Mouse (Mus musculus) CH12.LX (cell line): ENCODE data around the gene Trabd2b. TPM values are rescaled to one million over a fixed set of nuclear protein-coding genes. Genes with fewer than 3 reads are reported as not detected.

ENCODE experiments used
- DNase-seq: peaks from one replicate; pipeline ENCODE4 v3.0.0-alpha.2; 2013; ENCODE audit errors: extremely low read depth
- H3K27ac ChIP-seq: 2 replicates; pipeline ENCODE4 v1.5.1; 2012; ENCODE audit warnings: low read depth, mild to moderate bottlenecking, control low read depth, moderate library complexity; ENCODE audit not compliant: insufficient read depth
- H3K27me3 ChIP-seq: replicated peaks from 2 replicates; pipeline ENCODE3; 2012; ENCODE audit warnings: inconsistent platforms
- H3K36me3 ChIP-seq, 2 experiments: replicated peaks in 1 of 2; 2 replicates each; pipeline versions ENCODE3 to v1.6.1; 2012; ENCODE audit warnings: inconsistent platforms in 1 of 2, low read length in 1 of 2, mild to moderate bottlenecking in 1 of 2, mixed read lengths in 1 of 2, moderate library complexity in 1 of 2; ENCODE audit not compliant: control insufficient read depth in 1 of 2, insufficient read depth in 1 of 2
- H3K4me1 ChIP-seq, 2 experiments: 2 replicates each; pipeline ENCODE4 v1.6.1; 2012; ENCODE audit warnings: inconsistent platforms in 1 of 2, moderate library complexity in 1 of 2; ENCODE audit not compliant: insufficient read depth in 2 of 2, control insufficient read depth in 1 of 2
- H3K4me2 ChIP-seq: 2 replicates; pipeline ENCODE4 v1.6.1; 2012; ENCODE audit warnings: low read depth, mild to moderate bottlenecking, control low read depth; ENCODE audit not compliant: poor library complexity, insufficient read depth, severe bottlenecking
- H3K4me3 ChIP-seq, 3 experiments: fragments of 150-350 bp in 1 of 3; sonication (generic) in 1 of 3; replicated peaks in 1 of 3; 2 replicates each; pipeline versions ENCODE3 to v1.5.1; 2011 to 2012; ENCODE audit warnings: low read depth in 2 of 3, low read length in 2 of 3, mild to moderate bottlenecking in 2 of 3, moderate library complexity in 2 of 3, control low read depth in 1 of 3, improper control_type of control experiment in 1 of 3, inconsistent platforms in 1 of 3, mixed read lengths in 1 of 3; ENCODE audit not compliant: poor library complexity in 1 of 3
- H3K79me2 ChIP-seq: replicated peaks from 2 replicates; pipeline ENCODE4 v1.6.1; 2012; ENCODE audit warnings: mild to moderate bottlenecking, moderate library complexity; ENCODE audit not compliant: control insufficient read depth, poor library complexity, insufficient read depth, severe bottlenecking; ENCODE audit errors: extremely low read depth
- H3K9ac ChIP-seq: 2 replicates; pipeline ENCODE4 v1.6.1; 2012; ENCODE audit warnings: low read depth, mild to moderate bottlenecking, control low read depth, moderate library complexity; ENCODE audit not compliant: insufficient read depth
- H3K9me3 ChIP-seq: replicated peaks from 2 replicates; pipeline ENCODE3; 2012; ENCODE audit warnings: low read length, inconsistent platforms, mixed read lengths
- CTCF ChIP-seq, 2 experiments: IDR thresholded peaks in 1 of 2; conservative IDR thresholded peaks in 1 of 2; 2 replicates each; pipeline ENCODE4 v1.5.1; 2011 to 2012; ENCODE audit warnings: low read depth in 2 of 2, low read length in 2 of 2, improper control_type of control experiment in 1 of 2, inconsistent platforms in 1 of 2, mild to moderate bottlenecking in 1 of 2, moderate library complexity in 1 of 2
- ELF1 ChIP-seq: IDR thresholded peaks from 2 replicates; pipeline ENCODE4 v1.6.1; 2014; ENCODE audit warnings: low read depth, mild to moderate bottlenecking, inconsistent platforms, low read length, improper control_type of control experiment
- EP300 ChIP-seq: IDR thresholded peaks from 2 replicates; pipeline ENCODE4 v1.6.1; 2011; ENCODE audit warnings: low read length, improper control_type of control experiment
- ETS1 ChIP-seq: conservative IDR thresholded peaks from 2 replicates; pipeline ENCODE4 v1.6.1; 2012; ENCODE audit warnings: low read depth, mild to moderate bottlenecking, inconsistent platforms, low read length, improper control_type of control experiment, moderate library complexity
- GABPA ChIP-seq: IDR thresholded peaks from 2 replicates; pipeline ENCODE4 v1.6.1; 2012; ENCODE audit warnings: low read depth, low read length, improper control_type of control experiment, inconsistent platforms; ENCODE audit not compliant: insufficient replicate concordance
- HCFC1 ChIP-seq: IDR thresholded peaks from 2 replicates; pipeline ENCODE4 v1.6.1; 2012; ENCODE audit warnings: low read depth, mild to moderate bottlenecking, inconsistent platforms, low read length, improper control_type of control experiment
- JUN ChIP-seq: IDR thresholded peaks from 2 replicates; pipeline ENCODE4 v1.6.1; 2011; ENCODE audit warnings: low read depth, mild to moderate bottlenecking, low read length, improper control_type of control experiment, moderate library complexity; ENCODE audit not compliant: insufficient read depth
- MAX ChIP-seq: IDR thresholded peaks from 2 replicates; pipeline ENCODE4 v1.6.1; 2011; ENCODE audit warnings: low read length, improper control_type of control experiment
- MXI1 ChIP-seq: IDR thresholded peaks from 2 replicates; pipeline ENCODE4 v1.6.1; 2011; ENCODE audit warnings: mild to moderate bottlenecking, low read depth, low read length, improper control_type of control experiment
- MYC ChIP-seq: IDR thresholded peaks from 2 replicates; pipeline ENCODE4 v1.6.1; 2011; ENCODE audit warnings: low read depth, mild to moderate bottlenecking, improper control_type of control experiment, low read length
- NELFE ChIP-seq: IDR thresholded peaks from 2 replicates; pipeline ENCODE4 v1.6.1; 2011; ENCODE audit warnings: low read depth, low read length, improper control_type of control experiment
- NRF1 ChIP-seq: IDR thresholded peaks from 2 replicates; pipeline ENCODE4 v1.6.1; 2014; ENCODE audit warnings: low read depth, mild to moderate bottlenecking, inconsistent platforms, low read length, improper control_type of control experiment, moderate library complexity
- SMC3 ChIP-seq: IDR thresholded peaks from 2 replicates; pipeline ENCODE4 v1.6.1; 2011; ENCODE audit warnings: low read depth, low read length, improper control_type of control experiment
- TBP ChIP-seq: conservative IDR thresholded peaks from 2 replicates; pipeline ENCODE4 v1.6.1; 2011; ENCODE audit warnings: low read depth, low read length, improper control_type of control experiment
- TCF12 ChIP-seq: IDR thresholded peaks from 2 replicates; pipeline ENCODE4 v1.6.1; 2014; ENCODE audit warnings: low read depth, mild to moderate bottlenecking, inconsistent platforms, low read length, improper control_type of control experiment
- USF2 ChIP-seq: conservative IDR thresholded peaks from 2 replicates; pipeline ENCODE4 v1.6.1; 2011; ENCODE audit warnings: low read depth, low read length, improper control_type of control experiment
- ZC3H11A ChIP-seq: IDR thresholded peaks from 2 replicates; pipeline ENCODE4 v1.6.1; 2012; ENCODE audit warnings: low read depth, mild to moderate bottlenecking, inconsistent platforms, low read length, improper control_type of control experiment
- ZKSCAN1 ChIP-seq: IDR thresholded peaks from 2 replicates; pipeline ENCODE4 v1.6.1; 2012; ENCODE audit warnings: low read depth, inconsistent platforms, low read length, improper control_type of control experiment, borderline replicate concordance
- dilution Hi-C: fragments of 300-500 bp; cut with MboI; formaldehyde crosslinking; loops from 2 replicates; pipeline ENCODE4 v1.14.3; 2020; ENCODE audit warnings: low sequenced_read_pairs; ENCODE audit not compliant: extremely low pct_unique_long_range_greater_than_20kb, extremely low pct_ligation_motif_present
- in situ Hi-C: fragments of 300-500 bp; cut with MboI; formaldehyde crosslinking; loops from 3 replicates; pipeline ENCODE4 v1.14.3; 2019; ENCODE audit warnings: low sequenced_read_pairs, low pct_ligation_motif_present, low pct_unique_long_range_greater_than_20kb, mixed read lengths
- polyA plus RNA-seq: library from polyadenylated mRNA; unstranded; fragments of >175 nt; gene quantifications from 2 replicates; pipeline ENCODE4 v1.2.1, GENCODE M21; 2012; ENCODE audit warnings: low read depth; ENCODE audit not compliant: insufficient read length
- total RNA-seq, 2 experiments: library from RNA; depleted of rRNA; stranded (reverse); fragments of 300-350 nt in 1 of 2; fragments of >200 nt in 1 of 2; gene quantifications; 2 replicates each; pipeline ENCODE4 v1.2.3; 2012 to 2014

Gene Trabd2b
- total and polyA plus RNA-seq, 3 experiments: not detected

DNA sequence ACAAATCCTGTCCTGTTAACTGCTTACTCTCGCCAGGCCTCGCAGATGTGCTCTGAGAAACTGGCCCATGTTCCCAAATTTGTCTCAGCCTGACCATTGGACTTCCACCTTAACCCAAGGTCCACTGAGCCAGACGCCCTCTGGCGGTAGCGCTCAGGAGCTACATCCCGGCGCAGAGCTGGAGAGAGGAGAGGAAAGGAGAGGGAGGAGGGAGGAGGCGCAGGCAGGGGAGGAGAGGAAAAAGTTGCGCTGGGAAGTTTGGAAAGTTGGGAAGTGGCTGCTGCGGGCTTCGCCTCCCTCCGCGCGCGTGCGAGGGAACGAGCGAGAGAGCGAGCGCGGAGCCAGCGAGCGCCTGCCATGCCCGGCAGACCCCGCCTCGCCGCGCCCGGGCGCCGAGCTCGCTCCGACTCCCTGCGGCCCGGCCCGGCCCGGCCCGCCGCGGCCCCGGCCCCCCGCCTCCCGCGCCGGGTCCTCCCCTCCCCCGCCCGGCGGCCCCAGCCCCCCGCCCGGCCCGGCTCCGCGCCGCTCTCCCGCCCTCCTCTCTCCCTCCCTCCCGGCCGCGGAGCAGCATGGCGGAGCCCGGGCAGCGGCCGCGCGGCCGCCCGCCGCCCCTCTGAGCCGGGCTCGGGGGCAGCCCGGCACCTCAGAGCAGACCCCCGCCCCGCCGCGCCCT, 706 bp upstream of the Trabd2b start:
- Histone ChIP-seq H3K27me3 (peaks cover 35% of the 10 kb centered on the region), H3K27ac (no peak overlapping the region), H3K9ac (no peak overlapping the region), H3K9me3 (peaks cover 7% of the 10 kb centered on the region), H3K79me2 (no peaks in the 10 kb centered on the region), H3K4me3 (no peak overlapping the region), H3K4me2 (no peak overlapping the region), H3K4me1 (peaks cover 0 to 22% of the 10 kb centered on the region in 2 experiments; a peak in 2 of 4 replicates), H3K36me3 (no peaks in the 10 kb centered on the region)
- peak; percentile 14 for DNase-seq
- TF ChIP-seq GABPA: no peak
- peak; percentile 31 to 32; a peak in 3 of 4 replicates for TF ChIP-seq CTCF (conservative IDR thresholded peaks at IDR 0.05 in 1 of 2, IDR thresholded peaks at IDR 0.05 in 1 of 2; ENCODE audit: low read depth in 2 of 2, low read length in 2 of 2)
- dilution Hi-C loops (no loop called here), in situ Hi-C loops (no loop called here)

DNA sequence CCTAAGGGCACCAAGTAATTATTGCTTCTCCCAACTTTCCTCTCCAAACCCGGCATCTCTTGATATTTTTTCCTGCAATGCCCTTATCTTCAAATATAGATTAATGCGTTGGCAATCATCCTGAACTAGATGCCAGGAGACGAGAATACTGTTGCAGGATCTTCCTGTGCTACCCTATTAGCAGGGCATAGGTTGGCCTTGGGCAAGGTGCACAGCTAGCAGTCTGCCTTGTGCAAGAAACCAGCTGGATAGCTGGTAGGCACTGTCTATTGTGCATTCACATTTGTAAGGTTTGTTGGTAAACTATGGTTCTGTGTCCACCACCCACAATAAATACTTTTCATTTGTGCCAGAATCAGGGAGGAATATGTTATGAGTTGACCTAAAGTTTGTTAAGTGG, 992 bp downstream of the Trabd2b start:
- no peaks in the 10 kb centered on the region for H3K36me3 ChIP-seq
- no peak overlapping the region for H3K4me3 ChIP-seq
- H3K4me1 ChIP-seq: peaks cover 0 to 22% of the 10 kb centered on the region in 2 experiments; a peak in 2 of 4 replicates
- TF ChIP-seq MAX (no peak), TBP (no peak), NELFE (no peak), GABPA (no peak), TCF12 (no peak), MYC (no peak), SMC3 (no peak), ELF1 (no peak), JUN (no peak), HCFC1 (no peak), ETS1 (no peak), USF2 (no peak), ZKSCAN1 (no peak), CTCF (conservative IDR thresholded peaks at IDR 0.05 in 1 of 2, IDR thresholded peaks at IDR 0.05 in 1 of 2; ENCODE audit: low read depth in 2 of 2, low read length in 2 of 2) (no peak), MXI1 (no peak), NRF1 (no peak), EP300 (no peak), ZC3H11A (no peak)
- peaks cover 7% of the 10 kb centered on the region for H3K9me3 ChIP-seq
- no peak overlapping the region for H3K9ac ChIP-seq
- H3K27ac ChIP-seq: no peak overlapping the region
- DNase-seq: no peak
- dilution Hi-C loops (no loop called here), in situ Hi-C loops (no loop called here)
- H3K79me2 ChIP-seq: no peaks in the 10 kb centered on the region
- H3K4me2 ChIP-seq: no peak overlapping the region
- H3K27me3 ChIP-seq: peaks cover 25% of the 10 kb centered on the region
